Mouse (Mus musculus) CH12.LX (cell line): ENCODE measurements around the gene Galk2. TPM values are rescaled to one million over a fixed set of nuclear protein-coding genes. Genes with fewer than 3 reads are reported as not detected.

Experiments
- DNase-seq: peaks from one replicate; pipeline ENCODE4 v3.0.0-alpha.2; 2013; ENCODE audit errors: extremely low read depth
- H3K27ac ChIP-seq: 2 replicates; pipeline ENCODE4 v1.5.1; 2012; ENCODE audit warnings: low read depth, mild to moderate bottlenecking, control low read depth, moderate library complexity; ENCODE audit not compliant: insufficient read depth
- H3K27me3 ChIP-seq: replicated peaks from 2 replicates; pipeline ENCODE3; 2012; ENCODE audit warnings: inconsistent platforms
- H3K36me3 ChIP-seq, 2 experiments: replicated peaks in 1 of 2; 2 replicates each; pipeline versions ENCODE3 to v1.6.1; 2012; ENCODE audit warnings: inconsistent platforms in 1 of 2, low read length in 1 of 2, mild to moderate bottlenecking in 1 of 2, mixed read lengths in 1 of 2, moderate library complexity in 1 of 2; ENCODE audit not compliant: control insufficient read depth in 1 of 2, insufficient read depth in 1 of 2
- H3K4me1 ChIP-seq, 2 experiments: 2 replicates each; pipeline ENCODE4 v1.6.1; 2012; ENCODE audit warnings: inconsistent platforms in 1 of 2, moderate library complexity in 1 of 2; ENCODE audit not compliant: insufficient read depth in 2 of 2, control insufficient read depth in 1 of 2
- H3K4me2 ChIP-seq: 2 replicates; pipeline ENCODE4 v1.6.1; 2012; ENCODE audit warnings: low read depth, mild to moderate bottlenecking, control low read depth; ENCODE audit not compliant: poor library complexity, insufficient read depth, severe bottlenecking
- H3K4me3 ChIP-seq, 3 experiments: fragments of 150-350 bp in 1 of 3; sonication (generic) in 1 of 3; replicated peaks in 1 of 3; 2 replicates each; pipeline versions ENCODE3 to v1.5.1; 2011 to 2012; ENCODE audit warnings: low read depth in 2 of 3, low read length in 2 of 3, mild to moderate bottlenecking in 2 of 3, moderate library complexity in 2 of 3, control low read depth in 1 of 3, improper control_type of control experiment in 1 of 3, inconsistent platforms in 1 of 3, mixed read lengths in 1 of 3; ENCODE audit not compliant: poor library complexity in 1 of 3
- H3K79me2 ChIP-seq: replicated peaks from 2 replicates; pipeline ENCODE4 v1.6.1; 2012; ENCODE audit warnings: mild to moderate bottlenecking, moderate library complexity; ENCODE audit not compliant: control insufficient read depth, poor library complexity, insufficient read depth, severe bottlenecking; ENCODE audit errors: extremely low read depth
- H3K9ac ChIP-seq: 2 replicates; pipeline ENCODE4 v1.6.1; 2012; ENCODE audit warnings: low read depth, mild to moderate bottlenecking, control low read depth, moderate library complexity; ENCODE audit not compliant: insufficient read depth
- H3K9me3 ChIP-seq: replicated peaks from 2 replicates; pipeline ENCODE3; 2012; ENCODE audit warnings: low read length, inconsistent platforms, mixed read lengths
- BHLHE40 ChIP-seq: IDR thresholded peaks from 2 replicates; pipeline ENCODE4 v1.6.1; 2011; ENCODE audit warnings: mild to moderate bottlenecking, low read depth, low read length, improper control_type of control experiment
- CHD1 ChIP-seq: IDR thresholded peaks from 2 replicates; pipeline ENCODE4 v1.6.1; 2012; ENCODE audit warnings: low read depth, low read length, improper control_type of control experiment, inconsistent platforms
- CHD2 ChIP-seq: IDR thresholded peaks from 2 replicates; pipeline ENCODE4 v1.6.1; 2011; ENCODE audit warnings: low read length, improper control_type of control experiment
- E2F4 ChIP-seq: IDR thresholded peaks from 2 replicates; pipeline ENCODE4 v1.6.1; 2011; ENCODE audit warnings: low read depth, low read length, improper control_type of control experiment; ENCODE audit not compliant: insufficient replicate concordance
- ELF1 ChIP-seq: IDR thresholded peaks from 2 replicates; pipeline ENCODE4 v1.6.1; 2014; ENCODE audit warnings: low read depth, mild to moderate bottlenecking, inconsistent platforms, low read length, improper control_type of control experiment
- EP300 ChIP-seq: IDR thresholded peaks from 2 replicates; pipeline ENCODE4 v1.6.1; 2011; ENCODE audit warnings: low read length, improper control_type of control experiment
- IRF4 ChIP-seq: IDR thresholded peaks from 2 replicates; pipeline ENCODE4 v1.6.1; 2014; ENCODE audit warnings: low read depth, mild to moderate bottlenecking, inconsistent platforms, low read length, improper control_type of control experiment
- KAT2A ChIP-seq: IDR thresholded peaks from 2 replicates; pipeline ENCODE4 v1.6.1; 2012; ENCODE audit warnings: low read length, improper control_type of control experiment, inconsistent platforms; ENCODE audit not compliant: insufficient replicate concordance
- MAX ChIP-seq: IDR thresholded peaks from 2 replicates; pipeline ENCODE4 v1.6.1; 2011; ENCODE audit warnings: low read length, improper control_type of control experiment
- MAZ ChIP-seq: IDR thresholded peaks from 2 replicates; pipeline ENCODE4 v1.6.1; 2012; ENCODE audit warnings: low read depth, mild to moderate bottlenecking, inconsistent platforms, low read length, improper control_type of control experiment, moderate library complexity
- MEF2A ChIP-seq: IDR thresholded peaks from 2 replicates; pipeline ENCODE4 v1.6.1; 2014; ENCODE audit warnings: low read depth, mild to moderate bottlenecking, inconsistent platforms, low read length, improper control_type of control experiment, borderline replicate concordance
- MXI1 ChIP-seq: IDR thresholded peaks from 2 replicates; pipeline ENCODE4 v1.6.1; 2011; ENCODE audit warnings: mild to moderate bottlenecking, low read depth, low read length, improper control_type of control experiment
- NELFE ChIP-seq: IDR thresholded peaks from 2 replicates; pipeline ENCODE4 v1.6.1; 2011; ENCODE audit warnings: low read depth, low read length, improper control_type of control experiment
- NRF1 ChIP-seq: IDR thresholded peaks from 2 replicates; pipeline ENCODE4 v1.6.1; 2014; ENCODE audit warnings: low read depth, mild to moderate bottlenecking, inconsistent platforms, low read length, improper control_type of control experiment, moderate library complexity
- PAX5 ChIP-seq: IDR thresholded peaks from 2 replicates; pipeline ENCODE4 v1.6.1; 2012; ENCODE audit warnings: low read length, inconsistent platforms, mixed read lengths
- POLR2AphosphoS2 ChIP-seq: IDR thresholded peaks from 2 replicates; pipeline ENCODE4 v1.6.1; 2011; ENCODE audit warnings: low read depth, low read length, improper control_type of control experiment
- RAD21 ChIP-seq: IDR thresholded peaks from 2 replicates; pipeline ENCODE4 v1.6.1; 2011; ENCODE audit warnings: low read depth, mild to moderate bottlenecking, low read length, improper control_type of control experiment, moderate library complexity
- RCOR1 ChIP-seq: conservative IDR thresholded peaks from 2 replicates; pipeline ENCODE4 v1.6.1; 2012; ENCODE audit warnings: low read depth, mild to moderate bottlenecking, inconsistent platforms, low read length, improper control_type of control experiment
- SMC3 ChIP-seq: IDR thresholded peaks from 2 replicates; pipeline ENCODE4 v1.6.1; 2011; ENCODE audit warnings: low read depth, low read length, improper control_type of control experiment
- TCF12 ChIP-seq: IDR thresholded peaks from 2 replicates; pipeline ENCODE4 v1.6.1; 2014; ENCODE audit warnings: low read depth, mild to moderate bottlenecking, inconsistent platforms, low read length, improper control_type of control experiment
- UBTF ChIP-seq: IDR thresholded peaks from 2 replicates; pipeline ENCODE4 v1.6.1; 2012; ENCODE audit warnings: low read depth, mild to moderate bottlenecking, inconsistent platforms, low read length, improper control_type of control experiment, moderate library complexity
- USF1 ChIP-seq: IDR thresholded peaks from 2 replicates; pipeline ENCODE4 v1.6.1; 2014; ENCODE audit warnings: low read depth, mild to moderate bottlenecking, inconsistent platforms, low read length, improper control_type of control experiment
- USF2 ChIP-seq: conservative IDR thresholded peaks from 2 replicates; pipeline ENCODE4 v1.6.1; 2011; ENCODE audit warnings: low read depth, low read length, improper control_type of control experiment
- ZKSCAN1 ChIP-seq: IDR thresholded peaks from 2 replicates; pipeline ENCODE4 v1.6.1; 2012; ENCODE audit warnings: low read depth, inconsistent platforms, low read length, improper control_type of control experiment, borderline replicate concordance
- ZNF384 ChIP-seq: IDR thresholded peaks from 2 replicates; pipeline ENCODE4 v1.6.1; 2012; ENCODE audit warnings: low read depth, low read length, improper control_type of control experiment, inconsistent platforms
- dilution Hi-C: fragments of 300-500 bp; cut with MboI; formaldehyde crosslinking; loops from 2 replicates; pipeline ENCODE4 v1.14.3; 2020; ENCODE audit warnings: low sequenced_read_pairs; ENCODE audit not compliant: extremely low pct_unique_long_range_greater_than_20kb, extremely low pct_ligation_motif_present
- in situ Hi-C: fragments of 300-500 bp; cut with MboI; formaldehyde crosslinking; loops from 3 replicates; pipeline ENCODE4 v1.14.3; 2019; ENCODE audit warnings: low sequenced_read_pairs, low pct_ligation_motif_present, low pct_unique_long_range_greater_than_20kb, mixed read lengths
- polyA plus RNA-seq: library from polyadenylated mRNA; unstranded; fragments of >175 nt; gene quantifications from 2 replicates; pipeline ENCODE4 v1.2.1, GENCODE M21; 2012; ENCODE audit warnings: low read depth; ENCODE audit not compliant: insufficient read length
- total RNA-seq, 2 experiments: library from RNA; depleted of rRNA; stranded (reverse); fragments of 300-350 nt in 1 of 2; fragments of >200 nt in 1 of 2; gene quantifications; 2 replicates each; pipeline ENCODE4 v1.2.3; 2012 to 2014

Galk2 gene
- total and polyA plus RNA-seq, 3 experiments, result 36.7 to 59.9 (median 41.8) TPM

DNA sequence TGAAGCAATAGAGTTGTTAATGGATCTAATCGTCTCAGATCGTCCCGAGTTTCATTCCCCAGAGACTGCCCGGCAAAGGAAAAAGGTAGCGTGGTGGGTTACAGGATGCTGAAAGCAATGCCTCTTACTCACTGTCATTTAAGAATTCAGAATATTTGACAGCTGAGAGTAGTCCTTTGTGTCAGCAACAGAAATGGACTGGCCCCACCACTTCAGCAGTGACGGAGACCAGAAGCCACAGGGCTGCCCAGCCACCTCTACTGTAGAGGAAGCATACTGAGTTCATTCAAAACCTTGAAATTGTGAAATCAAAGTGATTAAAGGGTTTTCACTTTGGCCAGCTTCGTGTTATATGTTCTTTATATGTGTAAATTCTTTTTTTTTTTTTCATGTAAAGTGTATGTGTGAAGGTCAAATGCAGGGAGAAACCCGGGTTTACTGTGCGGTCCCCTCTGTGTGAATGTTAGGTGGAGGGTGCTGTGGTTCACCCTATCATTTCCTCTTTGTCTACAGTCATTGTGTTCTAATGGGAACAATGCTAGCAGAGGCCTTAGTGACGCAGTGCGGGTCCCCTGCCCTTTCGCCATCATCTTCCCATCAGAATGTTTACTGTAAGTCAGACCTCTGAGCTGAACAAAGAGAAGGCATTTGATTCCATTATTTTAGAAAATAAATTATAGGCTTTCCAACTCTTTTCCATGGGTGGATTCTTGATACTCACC is 156.2 kb downstream of the Galk2 start:
- Histone ChIP-seq H3K4me1 (peaks cover 0 to 8% of the 10 kb centered on the region in 2 experiments; a peak in 1 of 4 replicates), H3K9ac (no peak overlapping the region), H3K27ac (no peak overlapping the region), H3K4me2 (no peak overlapping the region), H3K9me3 (no peaks in the 10 kb centered on the region), H3K79me2 (no peaks in the 10 kb centered on the region), H3K4me3 (no peak overlapping the region), H3K36me3 (no peaks in the 10 kb centered on the region), H3K27me3 (no peaks in the 10 kb centered on the region)
- dilution Hi-C loops, result no loop called here
- DNase-seq, result no peak
- TF ChIP-seq TCF12, result no peak
- TF ChIP-seq ZNF384, result no peak
- TF ChIP-seq MAZ, result no peak
- no peak for TF ChIP-seq MXI1
- TF ChIP-seq RCOR1, result no peak
- no peak for TF ChIP-seq SMC3
- no peak for TF ChIP-seq E2F4
- TF ChIP-seq USF2, result no peak
- no peak for TF ChIP-seq USF1
- no peak for TF ChIP-seq MEF2A
- no peak for TF ChIP-seq ELF1
- no peak for TF ChIP-seq ZKSCAN1
- TF ChIP-seq NELFE, result no peak
- TF ChIP-seq MAX, result no peak
- TF ChIP-seq POLR2AphosphoS2, result no peak
- in situ Hi-C loops, result no loop called here

- TF ChIP-seq ELF1, result no peak
- TF ChIP-seq MEF2A, result no peak
- no peak for TF ChIP-seq KAT2A
- no peak for TF ChIP-seq MAZ
- no peak for TF ChIP-seq PAX5
- TF ChIP-seq BHLHE40, result no peak
- TF ChIP-seq SMC3, result no peak
- TF ChIP-seq IRF4, result no peak
- TF ChIP-seq RAD21, result no peak
- no peak for TF ChIP-seq NRF1
- no peak for TF ChIP-seq CHD2
- no peak for TF ChIP-seq EP300
- no peak for TF ChIP-seq MXI1
- no peak for TF ChIP-seq TCF12
- TF ChIP-seq UBTF, result no peak
- TF ChIP-seq CHD1, result no peak
- TF ChIP-seq POLR2AphosphoS2, result no peak
- DNase-seq, result no peak
- no peak overlapping the region for H3K27ac ChIP-seq
- H3K4me2 ChIP-seq, result no peak overlapping the region
- H3K4me3 ChIP-seq, result no peak overlapping the region
- no peaks in the 10 kb centered on the region for H3K79me2 ChIP-seq
- no peaks in the 10 kb centered on the region for H3K9me3 ChIP-seq
- H3K9ac ChIP-seq, result no peak overlapping the region
- dilution Hi-C loops (no loop called here), in situ Hi-C loops (no loop called here)
- H3K36me3 ChIP-seq, result no peaks in the 10 kb centered on the region
- no peaks in the 10 kb centered on the region for H3K27me3 ChIP-seq
- peaks cover 0 to 8% of the 10 kb centered on the region in 2 experiments; a peak in 1 of 4 replicates for H3K4me1 ChIP-seq
Measured at GRCm38 (mm10) chr2:126015763-126016473, 157.0 kb downstream of the Galk2 start.
